Mouse (Mus musculus): ENCODE results near the gene Susd6. TPM values are rescaled to one million over a fixed set of nuclear protein-coding genes. Genes with fewer than 3 reads are reported as not detected.

Susd6 gene
- polyA plus RNA-seq, 1 experiment, result 5.9 TPM

DNA sequence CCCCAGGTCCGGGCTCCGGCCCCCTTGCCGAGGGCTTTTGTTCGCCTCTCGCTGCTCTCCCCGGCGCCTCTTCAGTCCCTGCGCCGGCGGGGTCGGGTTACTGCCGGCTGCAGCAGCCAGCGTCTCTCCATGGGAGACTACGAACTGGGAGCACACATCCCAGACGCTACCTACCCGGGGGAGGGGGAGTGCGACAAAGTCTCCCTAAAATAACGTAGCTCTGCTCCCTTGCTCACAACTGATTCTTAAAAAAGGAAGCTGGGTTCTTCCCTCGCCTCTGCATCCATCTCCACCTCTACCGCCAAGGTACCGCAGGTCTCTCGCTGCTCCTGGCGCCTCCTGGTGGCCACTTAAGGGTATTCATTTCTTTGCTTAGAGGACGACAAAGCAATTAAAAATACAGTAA lies 29.9 kb upstream of the Susd6 start, which contains the start of gene Ccdc177:
TSS of gene Ccdc177 (minus strand) at position 292 of the 406 bp plus-strand sequence.
- Histone ChIP-seq H3K27me3 (replicated peaks) (peaks cover 81% of the 10 kb centered on the region), H3K4me1 (peaks cover 36% of the 10 kb centered on the region), H3K4me3 (replicated peaks) (peak within 1 kb of the TSS; percentile 84), H3K36me3 (replicated peaks; ENCODE audit: low read length) (no peaks in the 10 kb centered on the region), H3K9me3 (peaks cover 3% of the 10 kb centered on the region; the same call in 1 of the 2 replicates)
- TF ChIP-seq GATA1 (IDR thresholded peaks at IDR 0.05; ENCODE audit: borderline replicate concordance, low read length), result no peak
- no peak for TF ChIP-seq FLI1 (IDR thresholded peaks at IDR 0.05; ENCODE audit: low read length)

DNA sequence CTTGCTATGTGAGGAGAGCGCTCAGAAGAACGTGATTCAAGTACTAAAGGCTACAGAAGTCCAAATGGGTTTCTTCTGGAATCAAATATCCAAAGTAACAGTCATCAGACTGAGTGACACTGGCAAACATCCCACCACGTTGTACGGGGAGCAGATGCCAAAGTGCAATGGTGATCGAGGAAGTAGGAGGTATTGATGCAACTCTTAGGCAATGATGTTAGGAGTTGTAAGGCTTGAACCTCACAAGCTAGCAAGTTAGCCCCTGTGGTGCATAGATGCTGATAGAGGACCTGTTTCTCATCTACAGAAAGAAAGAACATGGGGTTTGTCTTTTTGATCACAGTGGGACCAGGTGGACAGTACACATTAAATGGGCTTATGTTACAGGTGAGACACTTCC lies 27.3 kb upstream of the Susd6 start:
- peaks cover 35% of the 10 kb centered on the region for H3K4me1 ChIP-seq
- TF ChIP-seq GATA1 (IDR thresholded peaks at IDR 0.05; ENCODE audit: borderline replicate concordance, low read length) (no peak), FLI1 (IDR thresholded peaks at IDR 0.05; ENCODE audit: low read length) (no peak)
- no peak overlapping the region for H3K4me3 ChIP-seq (replicated peaks)
- H3K9me3 ChIP-seq, result no peaks in the 10 kb centered on the region
- H3K27me3 ChIP-seq (replicated peaks), result peaks cover 72% of the 10 kb centered on the region
- H3K36me3 ChIP-seq (replicated peaks; ENCODE audit: low read length), result no peaks in the 10 kb centered on the region

DNA sequence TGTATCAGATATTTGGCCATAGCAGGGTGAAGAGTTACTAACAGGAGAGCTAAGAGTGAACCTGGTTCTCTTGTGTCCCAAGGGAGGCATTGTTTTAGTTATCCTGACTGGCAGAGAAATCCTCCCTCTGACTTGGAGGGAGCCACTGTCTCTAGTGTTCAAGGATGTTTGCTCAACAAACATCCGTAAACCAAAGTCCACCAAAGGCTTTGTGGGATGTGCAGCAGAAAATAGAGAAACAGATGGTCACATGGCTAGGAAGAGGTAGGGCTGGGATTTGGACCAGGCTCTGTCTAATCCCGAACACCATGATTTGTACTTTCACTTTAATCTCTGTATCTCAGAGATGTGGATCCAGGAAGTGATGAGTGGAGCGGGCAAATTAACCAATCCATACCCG lies 26.2 kb upstream of the Susd6 start:
- Histone ChIP-seq H3K27me3 (replicated peaks) (peaks cover 67% of the 10 kb centered on the region), H3K9me3 (no peaks in the 10 kb centered on the region), H3K36me3 (replicated peaks; ENCODE audit: low read length) (no peaks in the 10 kb centered on the region), H3K4me3 (replicated peaks) (no peak overlapping the region), H3K4me1 (peaks cover 23% of the 10 kb centered on the region)
- TF ChIP-seq GATA1 (IDR thresholded peaks at IDR 0.05; ENCODE audit: borderline replicate concordance, low read length) (no peak), FLI1 (IDR thresholded peaks at IDR 0.05; ENCODE audit: low read length) (no peak)

DNA sequence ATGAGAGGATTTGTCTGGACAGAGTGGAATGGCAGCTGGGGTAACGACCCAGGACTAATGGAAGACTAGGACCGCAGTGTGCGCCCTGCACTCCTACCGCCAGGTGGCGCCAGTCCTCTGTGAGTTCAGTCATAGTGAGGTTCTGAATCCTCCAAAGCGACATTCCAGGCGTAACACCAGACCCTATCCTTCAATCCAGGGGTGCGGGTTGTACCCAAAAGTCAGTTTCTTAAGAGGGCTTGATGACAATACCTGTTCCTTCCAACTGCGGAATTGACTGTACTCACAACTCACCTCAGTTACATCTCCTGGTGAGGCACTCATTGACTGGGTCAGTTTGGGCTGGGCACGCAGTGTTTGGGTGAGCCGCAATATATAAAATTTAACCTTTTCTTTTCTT lies 20.6 kb upstream of the Susd6 start:
- Histone ChIP-seq H3K9me3 (no peaks in the 10 kb centered on the region), H3K4me1 (peaks cover 31% of the 10 kb centered on the region), H3K27me3 (replicated peaks) (peaks cover 23% of the 10 kb centered on the region), H3K36me3 (replicated peaks; ENCODE audit: low read length) (no peaks in the 10 kb centered on the region), H3K4me3 (replicated peaks) (peak overlapping the region; percentile 78)
- TF ChIP-seq FLI1 (IDR thresholded peaks at IDR 0.05; ENCODE audit: low read length), result no peak
- TF ChIP-seq GATA1 (IDR thresholded peaks at IDR 0.05; ENCODE audit: borderline replicate concordance, low read length), result no peak

DNA sequence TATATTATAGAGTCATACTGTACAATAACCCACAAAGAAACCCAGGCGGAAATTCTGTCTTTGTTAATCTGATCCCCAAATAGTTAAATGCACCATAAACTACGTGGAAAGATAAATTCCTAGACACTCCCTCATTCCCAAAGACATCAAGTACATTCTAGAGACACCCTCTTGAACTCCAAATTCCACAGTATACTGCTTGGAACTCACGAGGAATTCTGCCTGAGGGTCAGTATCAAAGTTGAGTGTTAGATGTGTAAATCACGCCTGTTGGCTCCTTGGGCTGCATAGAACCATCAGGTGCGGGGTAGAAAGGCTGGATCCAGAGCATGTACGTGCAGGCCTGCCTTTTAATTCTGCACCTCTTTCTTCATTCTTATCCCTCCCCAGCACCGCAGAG lies 15.5 kb upstream of the Susd6 start:
- H3K4me3 ChIP-seq (replicated peaks), result no peak overlapping the region
- H3K27me3 ChIP-seq (replicated peaks), result no peaks in the 10 kb centered on the region
- no peaks in the 10 kb centered on the region for H3K36me3 ChIP-seq (replicated peaks; ENCODE audit: low read length)
- H3K4me1 ChIP-seq, result peaks cover 54% of the 10 kb centered on the region
- no peaks in the 10 kb centered on the region for H3K9me3 ChIP-seq
- TF ChIP-seq GATA1 (IDR thresholded peaks at IDR 0.05; ENCODE audit: borderline replicate concordance, low read length), result no peak
- TF ChIP-seq FLI1 (IDR thresholded peaks at IDR 0.05; ENCODE audit: low read length), result no peak

DNA sequence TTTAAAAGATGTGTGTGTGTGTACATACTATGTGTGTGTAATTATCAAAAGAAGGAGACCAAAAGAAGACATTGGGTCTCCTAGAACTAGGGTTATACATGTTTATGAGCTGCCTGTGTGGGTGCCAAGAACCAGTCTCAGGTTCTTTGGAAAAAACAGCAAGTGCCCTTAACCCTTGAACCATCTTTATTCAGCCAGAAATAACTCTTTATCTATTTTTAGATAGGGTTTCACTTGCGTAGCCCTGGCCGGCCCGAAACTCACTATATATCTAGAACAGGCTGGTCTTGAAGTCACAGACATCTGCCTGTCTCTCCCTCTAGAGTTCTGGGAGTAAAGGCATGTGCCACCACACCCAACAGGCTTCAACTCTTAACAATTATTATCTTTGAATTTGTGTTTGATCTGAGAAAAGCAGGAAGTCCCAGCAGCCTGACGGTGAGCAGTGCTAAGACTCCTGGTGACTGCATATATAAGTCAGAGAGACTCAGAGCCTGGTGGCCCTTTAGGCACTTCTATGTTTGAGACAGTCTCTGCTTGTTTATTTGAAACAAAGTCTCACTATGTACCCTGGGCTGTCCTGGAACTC lies 14.2 kb upstream of the Susd6 start:
- Histone ChIP-seq H3K27me3 (replicated peaks) (no peaks in the 10 kb centered on the region), H3K36me3 (replicated peaks; ENCODE audit: low read length) (no peaks in the 10 kb centered on the region), H3K9me3 (no peaks in the 10 kb centered on the region), H3K4me1 (peaks cover 56% of the 10 kb centered on the region), H3K4me3 (replicated peaks) (no peak overlapping the region)
- TF ChIP-seq GATA1 (IDR thresholded peaks at IDR 0.05; ENCODE audit: borderline replicate concordance, low read length) (no peak), FLI1 (IDR thresholded peaks at IDR 0.05; ENCODE audit: low read length) (no peak)

DNA sequence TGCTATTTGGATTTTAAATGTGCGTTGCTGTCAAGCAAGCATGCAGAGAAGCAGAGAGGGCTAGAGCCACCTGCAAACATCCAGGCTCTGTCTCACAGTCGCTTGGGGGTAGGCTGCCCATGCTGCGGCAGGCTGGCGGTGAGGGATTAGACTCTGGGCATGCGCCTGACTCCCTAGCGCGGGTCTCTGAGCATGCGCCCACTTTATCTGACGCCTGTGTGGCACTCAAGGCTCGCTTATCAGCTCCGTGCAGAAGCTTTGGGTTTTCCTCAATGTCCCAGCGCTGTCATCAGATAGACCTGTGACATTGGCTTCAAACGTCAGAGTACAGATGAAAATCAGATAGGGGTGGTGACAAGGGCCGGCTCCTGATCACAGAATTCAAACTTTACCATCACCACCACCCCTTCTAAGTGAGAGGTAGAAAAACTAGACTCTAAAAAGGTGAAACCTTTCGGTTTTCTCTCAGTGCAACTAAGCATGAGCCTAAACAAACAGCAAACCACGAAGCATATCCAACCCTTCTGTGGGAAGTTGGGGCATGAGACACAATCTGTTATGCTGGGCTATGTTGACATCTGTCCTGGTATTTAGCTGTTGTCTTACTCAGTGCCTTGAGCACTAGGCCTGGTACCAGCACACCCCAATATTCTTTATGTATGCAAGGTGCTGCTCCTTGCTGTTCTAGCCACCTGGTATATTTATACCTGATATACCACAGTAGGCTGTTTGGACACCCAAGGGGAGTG lies 11.9 kb upstream of the Susd6 start:
- Histone ChIP-seq H3K27me3 (replicated peaks) (no peaks in the 10 kb centered on the region), H3K9me3 (no peaks in the 10 kb centered on the region), H3K4me3 (replicated peaks) (peak overlapping the region; percentile 87), H3K36me3 (replicated peaks; ENCODE audit: low read length) (no peaks in the 10 kb centered on the region), H3K4me1 (peaks cover 46% of the 10 kb centered on the region)
- TF ChIP-seq GATA1 (IDR thresholded peaks at IDR 0.05; ENCODE audit: borderline replicate concordance, low read length) (0 out of 3 replicates have a peak, but pooled peaks have one; percentile 48), FLI1 (IDR thresholded peaks at IDR 0.05; ENCODE audit: low read length) (no peak)

DNA sequence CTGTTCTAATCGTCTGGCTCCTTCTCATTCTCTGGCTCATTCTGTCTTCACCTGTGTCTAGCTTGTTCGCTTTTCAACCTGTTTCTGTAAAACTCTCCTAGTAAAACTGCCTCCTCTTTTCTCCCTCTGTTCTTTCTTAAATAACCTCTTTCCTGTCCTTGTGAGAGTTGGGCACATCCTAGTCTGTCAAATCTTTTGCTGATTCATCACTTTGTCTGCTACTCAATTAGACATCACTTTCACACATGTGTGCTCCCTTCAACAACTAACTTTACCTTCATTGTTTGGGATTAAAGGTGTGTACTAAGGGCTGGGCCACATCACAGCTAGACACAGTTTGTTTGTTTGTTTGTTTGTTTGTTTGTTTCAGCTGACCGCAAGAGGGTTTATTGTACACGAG lies 10.6 kb upstream of the Susd6 start:
- no peak for TF ChIP-seq FLI1 (IDR thresholded peaks at IDR 0.05; ENCODE audit: low read length)
- TF ChIP-seq GATA1 (IDR thresholded peaks at IDR 0.05; ENCODE audit: borderline replicate concordance, low read length), result no peak
- no peak overlapping the region for H3K4me3 ChIP-seq (replicated peaks)
- H3K9me3 ChIP-seq, result no peaks in the 10 kb centered on the region
- no peaks in the 10 kb centered on the region for H3K36me3 ChIP-seq (replicated peaks; ENCODE audit: low read length)
- H3K4me1 ChIP-seq, result peaks cover 59% of the 10 kb centered on the region
- no peaks in the 10 kb centered on the region for H3K27me3 ChIP-seq (replicated peaks)

DNA sequence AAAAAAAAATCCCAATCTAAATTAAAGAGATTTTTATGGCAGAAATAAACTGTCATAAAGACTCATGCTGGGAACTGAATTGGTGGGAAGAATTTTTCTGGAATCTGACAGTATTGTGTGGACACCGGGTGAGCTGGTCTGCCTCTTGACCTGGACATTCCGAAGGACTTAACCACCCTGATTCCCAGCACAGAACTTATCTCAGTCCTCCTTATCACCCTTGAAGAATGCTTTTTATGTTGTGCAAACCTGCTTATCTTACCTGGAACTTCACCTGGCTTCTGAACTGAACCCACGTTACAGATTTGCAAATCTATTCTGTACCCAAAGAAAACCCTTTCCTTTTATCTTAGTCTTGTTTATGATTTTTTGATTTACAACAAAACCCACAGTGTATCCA lies 8.1 kb upstream of the Susd6 start:
- Histone ChIP-seq H3K36me3 (replicated peaks; ENCODE audit: low read length) (no peaks in the 10 kb centered on the region), H3K9me3 (no peaks in the 10 kb centered on the region), H3K4me3 (replicated peaks) (no peak overlapping the region), H3K27me3 (replicated peaks) (no peaks in the 10 kb centered on the region), H3K4me1 (peaks cover 69% of the 10 kb centered on the region)
- TF ChIP-seq FLI1 (IDR thresholded peaks at IDR 0.05; ENCODE audit: low read length) (no peak), GATA1 (IDR thresholded peaks at IDR 0.05; ENCODE audit: borderline replicate concordance, low read length) (no peak)

DNA sequence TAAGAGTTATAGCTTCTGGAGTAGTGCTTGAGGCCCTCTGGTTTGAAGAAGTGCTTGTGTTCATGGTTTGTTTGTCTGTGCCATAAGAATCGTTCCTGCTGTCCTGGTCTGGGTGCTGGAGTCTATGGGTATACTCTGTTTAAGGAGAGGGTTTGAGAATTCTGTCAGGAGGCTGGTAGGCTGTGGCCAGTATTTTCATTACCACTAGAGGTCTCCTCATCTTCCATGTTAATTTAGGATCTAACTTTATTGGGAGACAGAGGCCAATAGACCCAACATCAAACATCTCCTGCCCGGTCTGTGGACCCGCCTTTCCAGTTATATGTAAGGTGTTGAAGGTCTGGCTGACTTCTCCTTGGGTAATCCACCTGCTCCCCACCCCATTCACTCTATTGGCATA lies 7.4 kb upstream of the Susd6 start:
- peaks cover 69% of the 10 kb centered on the region for H3K4me1 ChIP-seq
- H3K27me3 ChIP-seq (replicated peaks), result no peaks in the 10 kb centered on the region
- TF ChIP-seq GATA1 (IDR thresholded peaks at IDR 0.05; ENCODE audit: borderline replicate concordance, low read length) (no peak), FLI1 (IDR thresholded peaks at IDR 0.05; ENCODE audit: low read length) (no peak)
- no peak overlapping the region for H3K4me3 ChIP-seq (replicated peaks)
- no peaks in the 10 kb centered on the region for H3K36me3 ChIP-seq (replicated peaks; ENCODE audit: low read length)
- H3K9me3 ChIP-seq, result no peaks in the 10 kb centered on the region
